Mouse (Mus musculus) intestine, postnatal 0 days (tissue): ENCODE data around the gene Psmc6. TPM values are rescaled to one million over a fixed set of nuclear protein-coding genes. Genes with fewer than 3 reads are reported as not detected.

Experiments used
- ATAC-seq: fragments of 200-750 bp; cut with Nextera tagmentation; 2 replicates; pipeline ENCODE4 v1.8.0; 2017; ENCODE audit warnings: mild to moderate bottlenecking, moderate TSS enrichment, moderate library complexity
- H3K27ac ChIP-seq: fragments of 300-500 bp; sonication (generic); 2 replicates; pipeline ENCODE4 v1.5.1; 2014; ENCODE audit warnings: mild to moderate bottlenecking, low read depth, low read length, moderate library complexity
- H3K27me3 ChIP-seq: fragments of 300-500 bp; sonication (generic); replicated peaks from 2 replicates; pipeline ENCODE4 v1.6.1; 2014; ENCODE audit warnings: low read length, mixed read lengths; ENCODE audit not compliant: control insufficient read depth, insufficient read depth
- H3K36me3 ChIP-seq: fragments of 300-500 bp; sonication (generic); 2 replicates; pipeline ENCODE4 v1.6.1; 2014; ENCODE audit warnings: mild to moderate bottlenecking, moderate library complexity; ENCODE audit not compliant: control insufficient read depth, insufficient read depth
- H3K4me1 ChIP-seq: fragments of 300-500 bp; sonication (generic); replicated peaks from 2 replicates; pipeline ENCODE4 v1.6.1; 2014; ENCODE audit warnings: antibody characterized with exemption, low read length, mixed read lengths; ENCODE audit not compliant: control insufficient read depth, insufficient read depth
- H3K4me2 ChIP-seq: fragments of 300-500 bp; sonication (generic); replicated peaks from 2 replicates; pipeline ENCODE4 v1.6.1; 2014; ENCODE audit warnings: low read depth, mild to moderate bottlenecking, moderate library complexity
- H3K4me3 ChIP-seq: fragments of 300-500 bp; sonication (generic); 2 replicates; pipeline ENCODE4 v1.5.1; 2014; ENCODE audit warnings: low read depth, low read length
- H3K9ac ChIP-seq: fragments of 300-500 bp; sonication (generic); 2 replicates; pipeline ENCODE4 v1.6.1; 2014; ENCODE audit warnings: mild to moderate bottlenecking, low read depth, low read length
- H3K9me3 ChIP-seq: fragments of 300-500 bp; sonication (generic); 2 replicates; pipeline ENCODE4 v1.6.1; 2016; ENCODE audit warnings: mixed run types; ENCODE audit not compliant: control insufficient read depth
- CTCF ChIP-seq: sonication (generic); IDR thresholded peaks from 2 replicates; pipeline ENCODE4 v1.5.1; 2016; ENCODE audit warnings: low read depth, mild to moderate bottlenecking, control low read depth, antibody characterized with exemption, moderate library complexity
- WGBS: fragments of 180-500 bp; shearing (Covaris S2); extraction: QIAGEN DNeasy Blood & Tissue Kit; methylation state at CpG from one replicate; pipeline ENCODE4 v1.1.7; 2014; 5-methylcytosine and 5-hydroxymethylcytosine counted together
- polyA plus RNA-seq: library from polyadenylated mRNA; unstranded; fragments of >200 nt; fragmentation: Nextera tagmentation; extraction: Ambion mirVana; gene quantifications from 2 replicates; pipeline ENCODE4 v1.2.1, GENCODE M21; 2015

The Psmc6 gene
- polyA plus RNA-seq, 1 experiment from 2014 or later, result 98.6 TPM

DNA sequence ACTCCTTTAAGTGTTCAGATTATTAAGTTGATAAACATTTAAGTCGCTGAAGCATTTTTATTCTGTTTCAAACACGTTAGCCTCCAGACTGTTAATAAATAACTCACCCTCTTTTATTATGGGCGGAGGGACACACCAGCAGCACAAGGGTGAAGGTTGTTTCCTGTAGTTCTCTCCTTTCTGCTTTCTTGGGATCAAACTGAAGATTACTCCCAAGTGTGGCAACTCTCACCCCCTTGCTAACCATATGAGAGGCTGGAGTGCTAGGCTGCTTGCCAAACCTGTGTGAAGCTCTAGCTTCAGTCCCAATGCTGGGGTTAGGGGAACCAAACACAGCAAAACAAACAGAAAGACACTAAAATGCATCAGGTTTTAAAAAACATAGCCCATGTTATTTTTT lies 49.2 kb downstream of the Psmc6 start:
- peak; percentile 93 for ATAC-seq
- 35% methylated on average over 3 of the region's 3 CpGs for WGBS
- no peak overlapping the region for H3K9ac ChIP-seq

DNA sequence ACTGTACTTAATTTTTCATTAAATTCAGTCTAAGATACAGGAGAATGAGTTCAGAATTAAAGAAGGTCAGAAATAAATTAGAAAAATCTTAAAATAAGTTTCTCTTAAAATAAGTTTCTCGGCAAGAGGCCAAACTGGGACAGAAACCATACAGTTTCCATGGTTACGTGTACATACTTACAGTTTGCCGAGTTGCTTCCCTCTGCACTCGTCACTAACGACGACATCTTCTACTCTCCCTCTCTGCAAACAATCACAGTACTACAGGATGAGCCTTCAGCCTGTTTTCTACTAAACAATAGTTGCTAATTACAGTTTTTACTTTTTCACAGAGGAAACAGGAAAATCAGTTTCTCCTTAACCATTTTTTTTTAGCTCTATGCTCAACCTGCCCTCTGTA lies 51.2 kb downstream of the Psmc6 start:
- no peak overlapping the region for H3K4me2 ChIP-seq
- H3K36me3 ChIP-seq, result peaks cover 26% of the 10 kb centered on the region
- TF ChIP-seq CTCF, result no peak
- no peak for ATAC-seq
- WGBS, result 69% methylated on average over 6 of the region's 6 CpGs
- H3K4me1 ChIP-seq, result no peaks in the 10 kb centered on the region
- no peak overlapping the region for H3K4me3 ChIP-seq
- no peak overlapping the region for H3K27ac ChIP-seq
- no peak overlapping the region for H3K9ac ChIP-seq
- H3K9me3 ChIP-seq, result no peaks in the 10 kb centered on the region
- no peaks in the 10 kb centered on the region for H3K27me3 ChIP-seq

More for the DNA sequence above, 49.2 kb downstream of the Psmc6 start:
- no peak for TF ChIP-seq CTCF
- H3K27ac ChIP-seq, result peak overlapping the region; percentile 60
- H3K4me1 ChIP-seq, result no peaks in the 10 kb centered on the region
- no peaks in the 10 kb centered on the region for H3K9me3 ChIP-seq
- peaks cover 26% of the 10 kb centered on the region for H3K36me3 ChIP-seq
- H3K4me3 ChIP-seq, result no peak overlapping the region
- peak overlapping the region; percentile 21; the same call in 1 of the 2 replicates for H3K4me2 ChIP-seq
- no peaks in the 10 kb centered on the region for H3K27me3 ChIP-seq

DNA sequence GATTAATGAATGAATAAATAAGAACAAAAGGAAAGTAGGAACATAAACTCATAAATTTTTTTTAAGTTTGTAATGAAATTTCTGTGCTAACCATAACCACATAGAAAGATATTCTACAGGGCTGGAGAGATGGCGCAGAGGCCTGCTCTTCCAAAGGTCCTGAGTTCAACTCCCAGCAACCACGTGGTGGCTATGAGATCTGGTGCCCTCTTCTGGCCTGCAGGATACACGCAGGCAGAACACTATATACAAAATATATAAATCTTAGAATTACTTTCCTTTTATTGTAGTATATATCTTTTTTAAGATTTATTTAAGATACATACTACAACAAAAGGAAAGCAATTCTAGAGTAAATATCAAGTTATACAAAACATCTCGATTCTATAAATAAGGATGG lies 53.3 kb downstream of the Psmc6 start:
- 80% methylated on average over 4 of the region's 4 CpGs for WGBS
- Histone ChIP-seq H3K4me3 (no peak overlapping the region), H3K27ac (no peak overlapping the region), H3K4me1 (peaks cover 2% of the 10 kb centered on the region; the same call in 1 of the 2 replicates), H3K9ac (no peak overlapping the region), H3K9me3 (no peaks in the 10 kb centered on the region), H3K27me3 (no peaks in the 10 kb centered on the region), H3K36me3 (peaks cover 26% of the 10 kb centered on the region), H3K4me2 (no peak overlapping the region)
- no peak for ATAC-seq
- TF ChIP-seq CTCF, result peak; percentile 62

DNA sequence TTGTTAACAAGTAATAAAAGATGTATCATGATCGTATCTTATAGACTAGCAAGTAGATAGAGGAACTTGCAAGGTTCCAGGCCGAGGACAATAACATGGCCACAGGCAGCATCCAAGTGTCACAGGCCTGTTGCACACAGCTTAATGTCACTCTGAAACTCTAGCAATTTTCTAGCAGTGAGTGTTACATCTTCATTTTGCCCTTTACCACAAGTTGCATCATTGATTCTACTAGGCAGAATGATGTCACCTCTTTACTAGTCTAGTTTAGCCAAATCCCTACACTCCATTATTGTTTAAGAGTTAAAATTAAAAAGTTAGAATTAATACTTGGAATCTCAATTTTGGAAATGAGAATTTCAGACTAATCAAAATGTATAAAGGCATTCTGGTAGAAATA lies 56.0 kb downstream of the Psmc6 start:
- no peak for ATAC-seq
- no peak for TF ChIP-seq CTCF
- peaks cover 2% of the 10 kb centered on the region; the same call in 1 of the 2 replicates for H3K4me1 ChIP-seq
- no peaks in the 10 kb centered on the region for H3K9me3 ChIP-seq
- peaks cover 15% of the 10 kb centered on the region; the same call in 1 of the 2 replicates for H3K36me3 ChIP-seq
- H3K4me2 ChIP-seq, result no peak overlapping the region
- H3K27ac ChIP-seq, result no peak overlapping the region
- H3K27me3 ChIP-seq, result no peaks in the 10 kb centered on the region
- no peak overlapping the region for H3K4me3 ChIP-seq
- H3K9ac ChIP-seq, result no peak overlapping the region
- WGBS, result 94% methylated on average over 2 of the region's 2 CpGs

DNA sequence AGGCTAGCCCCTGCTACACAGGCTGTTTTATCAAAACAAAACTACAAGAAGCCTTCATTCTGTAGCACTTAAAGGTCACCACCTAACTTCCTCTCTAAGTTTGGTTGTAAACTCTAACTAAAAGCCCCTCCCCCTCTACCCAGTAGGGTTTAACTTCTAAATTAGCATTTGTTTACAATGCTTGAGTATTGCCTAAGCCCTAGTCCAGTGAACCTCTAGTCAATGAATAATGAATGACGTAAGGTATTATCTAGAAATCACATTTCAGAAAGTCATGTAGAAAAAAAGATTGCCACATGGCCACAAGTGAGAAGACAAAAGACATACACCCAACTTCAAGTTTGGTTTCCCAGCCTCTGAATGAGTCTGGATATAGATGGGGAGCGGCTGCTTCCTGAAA lies 57.9 kb downstream of the Psmc6 start:
- Histone ChIP-seq H3K9ac (no peak overlapping the region), H3K36me3 (0 out of 2 replicates have a peak, but pooled peaks cover 4% of the 10 kb centered on the region), H3K27ac (peak overlapping the region; percentile 93), H3K27me3 (no peaks in the 10 kb centered on the region), H3K4me3 (peak overlapping the region; percentile 90), H3K9me3 (no peaks in the 10 kb centered on the region), H3K4me1 (peaks cover 2% of the 10 kb centered on the region; the same call in 1 of the 2 replicates), H3K4me2 (peak overlapping the region; percentile 90)
- 10% methylated on average over 2 of the region's 2 CpGs for WGBS
- no peak for TF ChIP-seq CTCF
- ATAC-seq, result peak; percentile 69

DNA sequence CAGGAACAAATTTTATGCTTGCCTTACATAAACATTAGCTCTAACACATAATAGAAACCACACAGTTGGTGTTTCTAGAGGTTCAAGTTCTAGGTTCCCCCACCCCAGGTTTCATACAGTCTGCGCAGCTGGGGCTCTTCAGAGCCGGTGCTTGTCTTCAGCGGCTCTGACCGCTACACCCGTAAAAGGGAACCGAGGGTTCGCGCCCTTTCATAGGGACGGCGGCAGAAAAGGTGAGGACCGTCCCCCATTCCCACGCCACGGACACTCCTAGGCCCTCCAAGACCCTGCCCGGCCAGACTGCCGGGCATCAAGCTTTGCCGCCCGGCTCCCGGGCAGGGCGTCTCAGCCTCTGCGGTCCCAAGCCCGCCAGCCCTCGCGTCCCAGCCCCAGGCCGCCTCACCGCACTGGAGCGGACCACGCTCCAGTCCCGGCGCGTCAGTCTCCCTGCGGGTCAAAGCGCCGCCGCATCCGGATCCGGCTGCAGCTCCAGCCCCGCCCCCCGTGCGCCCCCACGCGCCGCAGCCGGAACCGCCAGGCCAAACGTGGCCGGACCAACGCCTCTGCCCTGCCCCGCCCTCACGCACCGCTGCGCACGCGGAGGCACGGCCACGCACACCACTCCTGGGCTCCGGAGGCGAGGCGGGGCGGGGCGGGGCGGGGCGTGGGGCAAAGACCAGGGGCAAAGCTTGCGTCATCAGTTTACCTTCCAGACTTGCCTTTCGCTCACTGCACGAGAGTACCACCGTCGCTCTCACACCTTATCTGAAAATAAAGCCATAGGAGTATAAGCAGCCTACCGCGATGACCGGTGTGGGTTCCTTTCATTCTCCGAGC lies 59.0 kb downstream of the Psmc6 start:
- peak overlapping the region; percentile 90 for H3K4me2 ChIP-seq
- WGBS, result 1% methylated on average over 62 of the region's 71 CpGs
- ATAC-seq, result peak; percentile 98

More for the DNA sequence above, 59.0 kb downstream of the Psmc6 start:
- Histone ChIP-seq H3K36me3 (no peaks in the 10 kb centered on the region), H3K9me3 (no peaks in the 10 kb centered on the region), H3K4me3 (peak overlapping the region; percentile 90), H3K4me1 (peaks cover 2% of the 10 kb centered on the region; the same call in 1 of the 2 replicates), H3K27ac (peak overlapping the region; percentile 93), H3K27me3 (no peaks in the 10 kb centered on the region), H3K9ac (peak overlapping the region; percentile 93)
- TF ChIP-seq CTCF, result peak; percentile 60
